Mouse (Mus musculus) stomach, embryonic 14.5 days (tissue): ENCODE results near the gene Usp48. TPM values are rescaled to one million over a fixed set of nuclear protein-coding genes. Genes with fewer than 3 reads are reported as not detected.

Experiments
- ATAC-seq: fragments of 200-750 bp; cut with Nextera tagmentation; 2 replicates; pipeline ENCODE4 v1.8.0; 2017; ENCODE audit warnings: low read depth, moderate TSS enrichment; ENCODE audit not compliant: insufficient number of reproducible peaks, insufficient read depth, low FRiP score
- H3K27ac ChIP-seq: fragments of 300-500 bp; sonication (generic); 2 replicates; pipeline ENCODE4 v1.5.1; 2014; ENCODE audit warnings: mild to moderate bottlenecking, low read length, moderate library complexity, mixed read lengths
- H3K27me3 ChIP-seq: fragments of 300-500 bp; sonication (generic); 2 replicates; pipeline ENCODE4 v1.6.1; 2014; ENCODE audit warnings: low read length, control low read depth, mixed read lengths; ENCODE audit not compliant: control insufficient read depth, insufficient read depth
- H3K36me3 ChIP-seq: fragments of 300-500 bp; sonication (generic); 2 replicates; pipeline ENCODE4 v1.6.1; 2014; ENCODE audit warnings: mild to moderate bottlenecking, control low read depth, low read length, moderate library complexity, mixed read lengths; ENCODE audit not compliant: control insufficient read depth, insufficient read depth
- H3K4me1 ChIP-seq: fragments of 300-500 bp; sonication (generic); 2 replicates; pipeline ENCODE4 v1.6.1; 2014; ENCODE audit warnings: low read length, control low read depth, mixed read lengths; ENCODE audit not compliant: control insufficient read depth, insufficient read depth
- H3K4me2 ChIP-seq: fragments of 300-500 bp; sonication (generic); replicated peaks from 2 replicates; pipeline ENCODE4 v1.6.1; 2014; ENCODE audit warnings: low read depth, low read length, control low read depth
- H3K4me3 ChIP-seq: fragments of 300-500 bp; sonication (generic); 2 replicates; pipeline ENCODE4 v1.5.1; 2014; ENCODE audit warnings: low read depth, low read length, control low read depth
- H3K9ac ChIP-seq: fragments of 300-500 bp; sonication (generic); replicated peaks from 2 replicates; pipeline ENCODE4 v1.6.1; 2014; ENCODE audit warnings: low read depth, mild to moderate bottlenecking, control low read depth, low read length, moderate library complexity, mixed read lengths
- H3K9me3 ChIP-seq: fragments of 300-500 bp; sonication (generic); 2 replicates; pipeline ENCODE4 v1.6.1; 2016; ENCODE audit warnings: low read depth, low read length, control low read depth; ENCODE audit not compliant: control insufficient read depth
- WGBS: fragments of 180-500 bp; shearing (Covaris S2); extraction: QIAGEN DNeasy Blood & Tissue Kit; methylation state at CpG from one replicate; pipeline ENCODE4 v1.1.7; 2014; 5-methylcytosine and 5-hydroxymethylcytosine counted together
- polyA plus RNA-seq: library from polyadenylated mRNA; unstranded; fragments of >200 nt; fragmentation: Nextera tagmentation; extraction: Ambion mirVana; gene quantifications from 2 replicates; pipeline ENCODE4 v1.2.1, GENCODE M21; 2014

The Usp48 gene
- polyA plus RNA-seq, 1 experiment from 2014 or later: 83.9 TPM

DNA sequence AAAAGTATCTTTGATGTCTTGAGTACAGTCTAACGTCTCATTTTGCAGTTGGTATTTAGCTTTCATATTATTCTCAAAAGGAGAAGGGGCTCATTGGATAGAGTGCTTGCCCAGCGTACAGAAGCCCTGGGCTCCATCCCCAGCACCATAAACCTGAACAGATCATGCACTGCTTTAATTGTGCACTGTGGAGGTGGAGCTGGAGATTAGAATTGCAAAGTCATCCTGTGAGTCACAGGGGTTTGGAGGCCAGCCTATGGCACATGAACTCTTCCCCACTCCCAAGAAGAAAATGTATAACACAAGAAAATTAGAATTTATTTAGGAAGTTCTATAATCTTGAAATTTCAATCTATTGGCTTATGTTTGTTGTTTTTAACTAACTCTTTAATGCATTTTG is 49.9 kb downstream of the Usp48 start:
- no peak overlapping the region for H3K27ac ChIP-seq
- ATAC-seq: no peak
- H3K9ac ChIP-seq: no peak overlapping the region
- no peak overlapping the region for H3K4me2 ChIP-seq
- H3K4me1 ChIP-seq: no peaks in the 10 kb centered on the region
- H3K9me3 ChIP-seq: no peaks in the 10 kb centered on the region
- WGBS: 88% methylated on average over 2 of the region's 2 CpGs
- H3K4me3 ChIP-seq: no peak overlapping the region
- H3K36me3 ChIP-seq: peaks cover 59% of the 10 kb centered on the region
- no peaks in the 10 kb centered on the region for H3K27me3 ChIP-seq

DNA sequence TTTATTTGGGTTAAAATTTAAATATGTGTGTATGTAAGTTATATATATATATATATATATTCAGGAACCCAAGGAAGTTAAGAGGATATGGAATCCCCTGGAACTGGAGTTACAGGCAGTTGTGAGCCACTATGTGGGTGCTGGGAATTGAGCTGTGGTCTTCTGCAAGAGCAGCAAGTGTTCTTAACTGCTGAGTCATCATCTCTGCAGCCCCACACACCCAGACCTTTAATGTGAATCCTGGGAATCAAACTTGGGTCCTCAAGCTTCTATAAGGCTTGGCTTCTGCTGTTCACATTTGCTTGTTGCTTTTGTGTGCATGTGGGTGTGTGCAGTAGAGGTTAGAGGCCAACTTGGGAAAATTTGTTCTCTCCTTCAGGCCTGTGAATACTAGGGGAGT is 52.7 kb downstream of the Usp48 start:
- Histone ChIP-seq H3K9me3 (no peaks in the 10 kb centered on the region), H3K4me1 (no peaks in the 10 kb centered on the region), H3K27ac (no peak overlapping the region), H3K27me3 (no peaks in the 10 kb centered on the region), H3K4me3 (no peak overlapping the region), H3K9ac (no peak overlapping the region), H3K4me2 (no peak overlapping the region), H3K36me3 (peaks cover 72% of the 10 kb centered on the region)
- ATAC-seq: no peak

DNA sequence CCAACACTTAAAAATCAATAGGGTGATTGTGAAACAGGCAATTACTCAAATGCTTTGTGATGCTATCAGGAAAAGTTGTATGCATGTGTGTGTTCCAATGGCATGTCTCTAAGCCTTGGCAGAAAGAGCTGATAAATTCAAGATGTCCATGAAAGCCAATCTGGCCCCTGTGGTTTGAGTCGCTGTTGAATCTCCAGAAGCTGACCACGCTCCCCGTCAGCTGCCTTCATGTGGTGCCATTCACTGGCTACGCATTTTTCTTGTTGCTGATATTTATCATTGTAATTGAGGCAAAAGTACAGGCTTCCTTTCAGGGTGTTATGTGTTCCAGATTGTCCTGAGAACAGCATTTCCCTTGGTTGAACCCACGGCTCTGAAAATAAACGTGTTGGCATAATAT is 54.1 kb downstream of the Usp48 start:
- ATAC-seq: no peak
- H3K4me2 ChIP-seq: no peak overlapping the region
- H3K36me3 ChIP-seq: peaks cover 82% of the 10 kb centered on the region
- H3K27me3 ChIP-seq: no peaks in the 10 kb centered on the region
- H3K9ac ChIP-seq: no peak overlapping the region
- H3K4me3 ChIP-seq: no peak overlapping the region
- no peak overlapping the region for H3K27ac ChIP-seq
- H3K4me1 ChIP-seq: no peaks in the 10 kb centered on the region
- WGBS: 88% methylated on average over 6 of the region's 6 CpGs
- no peaks in the 10 kb centered on the region for H3K9me3 ChIP-seq

DNA sequence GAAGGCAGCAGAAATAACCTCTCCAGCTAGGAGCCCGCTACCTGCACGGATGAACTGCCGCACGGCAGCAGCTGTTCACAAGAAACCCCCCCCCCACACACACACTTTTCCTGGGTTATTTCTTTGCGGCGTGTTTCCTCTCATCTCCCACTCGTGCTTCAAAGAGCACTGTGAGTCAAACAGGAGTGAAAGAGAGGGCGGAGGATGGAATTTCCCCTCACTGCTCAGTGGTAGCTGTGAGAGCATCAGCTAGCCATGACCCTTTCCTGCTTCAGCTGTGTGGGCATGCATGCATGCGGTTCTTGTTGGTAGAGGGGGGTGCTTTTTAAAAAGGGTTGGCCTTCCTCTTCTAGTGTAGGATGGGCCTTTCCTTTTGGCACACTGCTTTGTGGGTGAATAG is 54.7 kb downstream of the Usp48 start:
- ATAC-seq: no peak
- Histone ChIP-seq H3K4me1 (no peaks in the 10 kb centered on the region), H3K4me2 (no peak overlapping the region), H3K36me3 (peaks cover 85% of the 10 kb centered on the region), H3K9ac (no peak overlapping the region), H3K27me3 (no peaks in the 10 kb centered on the region), H3K4me3 (no peak overlapping the region), H3K9me3 (no peaks in the 10 kb centered on the region), H3K27ac (no peak overlapping the region)
- WGBS: 87% methylated on average over 9 of the region's 9 CpGs

DNA sequence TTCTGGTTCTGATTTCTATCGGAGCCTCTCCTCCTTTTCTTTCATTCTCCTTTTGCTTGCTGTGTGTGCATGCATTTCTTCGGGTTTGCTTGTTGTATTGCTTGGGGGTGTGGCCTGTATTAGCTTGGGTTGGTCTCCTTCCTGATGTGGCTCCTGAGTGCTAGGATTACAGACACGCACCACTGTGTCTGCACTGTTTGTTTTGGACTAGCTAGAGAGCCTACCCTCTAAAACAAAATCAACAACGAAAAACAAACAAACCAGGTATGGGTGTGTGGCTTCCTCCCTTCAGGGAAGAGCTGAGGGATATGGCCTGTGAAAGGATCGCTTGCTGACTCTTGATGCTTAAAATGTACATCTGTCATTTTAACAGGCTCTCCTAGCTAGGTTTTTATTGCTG is 57.4 kb downstream of the Usp48 start:
- Histone ChIP-seq H3K4me1 (no peaks in the 10 kb centered on the region), H3K36me3 (peaks cover 86% of the 10 kb centered on the region), H3K9me3 (no peaks in the 10 kb centered on the region), H3K27ac (no peak overlapping the region), H3K9ac (no peak overlapping the region), H3K4me3 (no peak overlapping the region), H3K4me2 (no peak overlapping the region), H3K27me3 (no peaks in the 10 kb centered on the region)
- 71% methylated on average over 5 of the region's 5 CpGs for WGBS
- no peak for ATAC-seq

DNA sequence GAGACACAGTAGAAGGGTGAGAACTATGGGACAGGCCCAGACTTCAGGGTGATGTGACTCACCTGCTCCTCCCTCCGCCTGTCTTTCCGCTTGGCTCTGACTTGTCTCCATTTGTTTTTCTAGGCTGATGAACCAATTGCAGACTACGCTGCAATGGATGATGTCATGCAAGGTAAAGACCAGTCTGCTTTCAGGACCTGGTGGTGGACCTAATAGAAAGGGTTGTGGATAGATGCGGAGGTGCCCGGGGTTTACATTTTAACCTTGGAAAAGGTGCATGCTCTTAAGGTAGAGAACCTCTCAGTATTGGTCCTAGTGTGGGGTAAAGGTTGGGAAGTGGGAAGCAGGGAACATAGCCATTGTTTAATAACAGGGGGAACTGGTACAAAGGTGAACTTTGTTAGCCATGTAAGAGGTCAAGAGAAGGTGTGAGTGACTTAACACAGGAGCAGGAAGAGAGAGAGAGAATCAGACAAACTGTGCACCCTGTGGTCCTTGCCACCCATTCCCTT is 59.3 kb downstream of the Usp48 start:
- Histone ChIP-seq H3K9ac (no peak overlapping the region), H3K36me3 (peaks cover 84% of the 10 kb centered on the region), H3K4me3 (no peak overlapping the region), H3K9me3 (no peaks in the 10 kb centered on the region), H3K27ac (no peak overlapping the region), H3K4me2 (no peak overlapping the region), H3K27me3 (no peaks in the 10 kb centered on the region), H3K4me1 (no peaks in the 10 kb centered on the region)
- WGBS: 89% methylated on average over 5 of the region's 5 CpGs
- ATAC-seq: no peak

DNA sequence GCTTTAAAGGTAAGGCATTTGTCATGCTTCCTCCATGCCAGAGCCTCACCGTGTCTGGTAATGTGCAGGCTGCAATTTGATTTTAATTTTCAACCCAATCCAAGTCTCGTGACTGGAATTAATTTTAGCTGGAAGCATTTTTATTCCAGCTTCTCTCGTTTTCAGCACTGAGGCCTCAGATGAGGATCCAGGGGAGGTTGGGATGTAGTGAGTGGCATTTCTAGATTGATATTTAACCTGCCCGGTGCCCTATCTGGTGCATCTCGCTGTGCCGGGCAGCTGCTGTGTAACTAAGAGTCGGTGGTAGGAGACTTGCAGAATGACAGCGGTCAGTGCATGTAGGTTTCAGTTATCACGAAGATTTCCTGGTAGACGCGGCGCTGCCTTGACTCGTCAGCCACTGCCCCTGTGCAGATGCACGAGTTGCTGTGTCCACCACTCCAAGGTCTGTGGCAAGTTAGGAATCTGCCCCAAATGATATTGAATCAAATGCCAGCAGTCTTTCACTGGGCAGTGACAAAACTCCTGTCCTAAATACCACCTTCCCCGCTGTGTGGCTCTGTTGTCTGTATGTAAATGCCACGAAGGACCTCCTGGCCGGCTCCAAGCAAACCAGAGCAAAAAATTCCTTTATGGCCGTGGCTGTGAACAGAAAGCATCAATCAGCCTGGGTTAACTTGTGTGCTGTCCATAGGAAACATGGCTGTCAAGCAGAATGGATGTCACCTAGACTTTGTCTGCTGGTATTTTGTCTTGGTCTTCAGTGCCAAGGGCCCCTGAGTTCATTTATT is 61.9 kb downstream of the Usp48 start:
- H3K4me1 ChIP-seq: no peaks in the 10 kb centered on the region
- no peak overlapping the region for H3K4me2 ChIP-seq
- H3K9ac ChIP-seq: no peak overlapping the region
- ATAC-seq: no peak
- H3K27me3 ChIP-seq: no peaks in the 10 kb centered on the region
- H3K36me3 ChIP-seq: peaks cover 62% of the 10 kb centered on the region
- no peaks in the 10 kb centered on the region for H3K9me3 ChIP-seq
- no peak overlapping the region for H3K27ac ChIP-seq
- 88% methylated on average over 18 of the region's 18 CpGs for WGBS
- H3K4me3 ChIP-seq: no peak overlapping the region

DNA sequence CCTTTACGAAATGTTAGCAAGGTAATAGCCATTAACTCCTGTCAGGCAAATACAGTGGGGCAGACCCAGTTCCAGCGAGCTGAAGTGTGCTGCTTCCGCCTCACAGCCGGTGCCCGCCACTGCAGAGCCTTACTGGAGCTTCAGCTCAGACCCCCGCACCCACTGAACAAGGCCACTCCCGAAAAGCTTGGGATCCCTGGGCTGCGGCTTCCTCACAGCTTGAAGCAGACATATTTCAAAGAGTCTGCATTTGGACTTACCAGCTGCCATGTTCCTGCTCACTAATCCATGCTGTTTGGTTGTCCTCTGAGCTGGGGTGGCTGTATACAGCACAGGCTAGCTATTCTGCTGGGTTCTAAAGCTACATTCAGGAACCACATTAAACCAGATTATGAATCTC is 64.1 kb downstream of the Usp48 start:
- Histone ChIP-seq H3K27ac (no peak overlapping the region), H3K4me1 (no peaks in the 10 kb centered on the region), H3K27me3 (no peaks in the 10 kb centered on the region), H3K9me3 (no peaks in the 10 kb centered on the region), H3K36me3 (peaks cover 44% of the 10 kb centered on the region), H3K4me3 (no peak overlapping the region), H3K4me2 (no peak overlapping the region), H3K9ac (no peak overlapping the region)
- ATAC-seq: no peak
- 90% methylated on average over 8 of the region's 8 CpGs for WGBS

DNA sequence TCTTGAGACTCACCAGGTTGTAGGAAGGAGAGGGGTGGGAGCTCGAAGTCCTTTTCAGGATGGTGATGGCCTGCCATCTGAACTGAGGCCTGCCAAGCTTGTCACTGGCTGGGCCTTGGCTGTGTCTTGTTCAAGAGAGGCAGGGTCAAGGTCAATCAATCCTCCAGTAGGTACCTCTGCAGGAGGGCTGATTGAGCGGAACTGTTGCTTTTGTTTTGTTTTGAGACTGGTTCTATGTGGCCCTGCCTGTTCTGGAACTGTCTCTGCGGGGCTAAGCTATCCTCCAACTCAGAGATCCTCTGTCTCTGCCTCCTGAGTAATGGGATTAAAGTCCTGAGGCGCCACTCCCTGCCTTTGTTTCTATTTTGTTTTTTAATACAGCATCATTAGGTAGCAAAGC is 66.0 kb downstream of the Usp48 start:
- H3K9ac ChIP-seq: no peak overlapping the region
- H3K4me1 ChIP-seq: no peaks in the 10 kb centered on the region; the same call in 1 of the 2 replicates
- H3K36me3 ChIP-seq: peaks cover 27% of the 10 kb centered on the region
- no peak overlapping the region for H3K27ac ChIP-seq
- H3K4me2 ChIP-seq: no peak overlapping the region
- no peaks in the 10 kb centered on the region for H3K27me3 ChIP-seq
- no peaks in the 10 kb centered on the region for H3K9me3 ChIP-seq
- H3K4me3 ChIP-seq: no peak overlapping the region
- ATAC-seq: no peak
- 82% methylated on average over 4 of the region's 4 CpGs for WGBS
